Mouse (Mus musculus) gastrocnemius, postnatal 14 days (tissue): ENCODE data around the gene Gm20538. TPM values are rescaled to one million over a fixed set of nuclear protein-coding genes. Genes with fewer than 3 reads are reported as not detected.

Source experiments
- DNase-seq: peaks from one replicate; pipeline ENCODE4 v3.0.0; 2021; ENCODE audit warnings: mixed read lengths
- intact Hi-C: fragments of 180-260 bp; cut with DNase I; formaldehyde crosslinking; loops from one replicate; pipeline ENCODE4 v1.15.1; 2025; ENCODE audit warnings: low total_unique reads
- total RNA-seq, 2 experiments: library from RNA; stranded (reverse); gene quantifications; 2 replicates each; pipeline ENCODE4 v1.2.3; 2021

Gene Gm20538
- total RNA-seq, 2 experiments from 2014 or later: not detected

GRCm38 (mm10) chr19:44542694-44543178 is 9.9 kb downstream of the Gm20538 start:
- intact Hi-C loops: no loop called here

GRCm38 (mm10) chr19:44537416-44537815 is 15.2 kb downstream of the Gm20538 start:
- intact Hi-C loops: loop anchor here (5.0 kb wide), 1 partner anchor 165 kb away; no protein-coding TSS in a partner anchor

More at GRCm38 (mm10) chr19:44542694-44543178, 9.9 kb downstream of the Gm20538 start:
- DNase-seq: no peak

GRCm38 (mm10) chr19:44535376-44535775 is 17.3 kb downstream of the Gm20538 start:
- DNase-seq: no peak
- intact Hi-C loops: loop anchor here (5.0 kb wide), 1 partner anchor 163 kb away; no protein-coding TSS in a partner anchor

More at GRCm38 (mm10) chr19:44537416-44537815, 15.2 kb downstream of the Gm20538 start:
- peak; percentile 27 for DNase-seq

- intact Hi-C loops: loop anchor here (5.0 kb wide), 1 partner anchor 43 kb away; no protein-coding TSS in a partner anchor
- no peak for DNase-seq
Measured at GRCm38 (mm10) chr19:44530018-44530417, 22.6 kb downstream of the Gm20538 start.

DNA sequence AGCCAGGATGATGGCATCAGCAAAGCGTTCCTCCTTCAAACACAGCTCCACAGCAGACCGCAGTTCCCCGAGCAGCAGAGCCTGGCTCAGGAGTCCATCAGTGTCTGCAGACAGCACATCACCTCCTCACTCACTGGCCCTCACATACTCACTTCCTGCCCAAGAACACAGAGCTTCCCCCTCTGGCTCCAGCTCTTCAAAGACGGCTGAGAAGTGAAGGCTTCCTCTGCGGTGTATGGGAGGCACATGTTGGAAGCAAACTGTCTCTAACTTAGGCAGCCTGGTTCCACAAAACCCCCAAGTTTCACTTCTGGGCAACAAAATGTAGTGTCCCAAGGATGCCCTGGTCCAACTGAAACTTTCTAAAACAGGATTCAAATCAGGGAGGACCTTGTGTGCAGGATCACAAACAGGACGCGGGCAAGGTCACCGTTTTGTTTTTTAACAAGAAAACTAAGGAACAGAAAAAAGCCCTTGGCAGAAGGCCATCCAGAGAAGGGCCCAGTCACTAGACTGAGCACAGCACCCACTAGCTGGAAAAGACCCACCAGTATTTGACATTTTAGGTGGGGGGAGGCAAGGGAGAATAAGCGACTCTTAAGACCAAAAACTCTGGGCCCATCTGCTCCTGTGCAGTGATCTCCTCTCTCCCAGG is 27.0 kb downstream of the Gm20538 start:
- DNase-seq: no peak
- intact Hi-C loops: no loop called here

- intact Hi-C loops: no loop called here
- peak; percentile 38 for DNase-seq
Measured at GRCm38 (mm10) chr19:44519152-44519551, 33.5 kb downstream of the Gm20538 start.

GRCm38 (mm10) chr19:44517996-44518768 is 34.4 kb downstream of the Gm20538 start:
- no peak for DNase-seq
- intact Hi-C loops: no loop called here

GRCm38 (mm10) chr19:44515769-44516168 is 36.9 kb downstream of the Gm20538 start:
- intact Hi-C loops: no loop called here
- no peak for DNase-seq

DNA sequence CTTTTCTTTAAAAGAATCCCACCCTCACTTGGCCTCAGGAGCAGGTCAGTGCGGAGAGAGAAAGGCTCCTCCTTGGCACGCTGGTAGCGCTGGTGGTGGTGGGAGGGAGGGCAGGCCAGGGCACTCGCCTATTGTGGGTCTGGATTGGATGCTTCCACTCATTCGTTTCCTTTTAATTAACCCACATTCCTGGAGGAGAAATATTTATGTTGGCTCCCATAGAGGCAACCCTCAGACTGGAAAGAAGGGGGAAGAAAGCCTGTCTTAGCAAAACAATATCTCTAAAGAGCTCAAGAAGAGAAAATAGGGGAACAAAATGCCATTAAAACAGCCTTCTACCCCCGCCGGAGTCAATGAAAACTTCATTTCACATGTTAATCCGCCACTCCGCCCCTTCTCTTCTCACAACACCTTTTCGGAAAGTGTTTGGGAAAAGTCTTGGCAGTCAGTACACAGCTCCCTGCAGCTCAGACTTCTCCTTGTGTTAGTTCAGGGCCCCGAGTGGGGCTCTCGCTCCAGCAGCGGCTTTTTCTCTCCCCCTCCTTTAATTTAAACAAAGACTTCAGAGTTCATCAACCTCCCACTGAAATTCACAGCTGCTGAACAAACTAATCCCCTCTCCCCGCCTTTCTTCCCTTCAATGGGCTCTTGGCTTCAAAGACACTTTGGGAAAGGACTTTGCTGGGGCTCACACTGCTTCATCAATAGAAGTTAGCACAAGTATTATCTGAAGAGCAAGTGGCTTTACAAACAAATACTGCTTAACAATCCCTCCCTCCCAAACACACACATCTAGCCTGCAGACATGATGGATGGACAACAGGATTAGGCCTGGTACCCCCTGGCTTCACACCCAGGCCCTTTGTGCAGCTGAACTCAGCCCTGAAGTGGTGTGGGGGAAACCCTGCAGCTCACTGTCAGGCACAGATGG is 37.8 kb downstream of the Gm20538 start:
- intact Hi-C loops: no loop called here
- no peak for DNase-seq

- intact Hi-C loops: no loop called here
- no peak for DNase-seq
Measured at GRCm38 (mm10) chr19:44513921-44514482, 38.6 kb downstream of the Gm20538 start.

DNA sequence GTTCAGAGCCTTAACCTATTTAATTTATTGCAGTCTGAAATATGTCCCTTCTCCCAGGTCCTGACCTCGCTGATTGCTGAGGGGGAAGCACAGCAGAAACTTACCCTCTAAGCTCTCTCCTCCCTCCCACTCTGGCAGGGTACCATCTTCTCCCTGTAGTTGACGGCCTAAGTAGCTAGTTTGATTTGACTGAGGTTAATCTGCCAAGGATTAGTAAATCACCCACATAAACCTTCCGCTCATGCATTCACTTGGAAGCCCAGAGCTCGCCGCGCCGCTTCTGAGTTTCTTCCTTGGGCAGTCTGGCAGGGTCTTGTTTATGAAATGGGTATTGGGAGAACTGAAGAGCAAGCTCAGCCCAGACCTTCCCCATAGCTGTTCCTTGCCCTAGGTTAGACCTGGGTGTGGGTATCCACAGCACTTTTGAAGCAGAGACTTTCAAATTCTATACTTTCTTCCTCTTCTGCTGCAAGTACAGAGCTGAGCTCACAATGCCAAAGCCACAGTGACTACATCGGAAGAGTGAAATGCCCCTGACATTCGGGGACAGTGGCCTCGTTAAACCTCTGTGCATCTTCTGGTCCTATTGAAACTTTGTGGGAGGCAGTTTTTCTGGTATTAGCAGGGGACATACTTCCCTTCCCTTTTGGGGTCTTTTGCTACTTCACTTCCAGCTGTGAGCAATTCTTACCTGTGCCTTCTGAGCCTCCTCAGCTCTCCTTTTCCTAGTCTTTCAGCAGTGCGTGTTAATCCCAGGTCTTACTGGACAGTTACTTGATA is 39.4 kb downstream of the Gm20538 start:
- intact Hi-C loops: no loop called here
- DNase-seq: no peak

DNA sequence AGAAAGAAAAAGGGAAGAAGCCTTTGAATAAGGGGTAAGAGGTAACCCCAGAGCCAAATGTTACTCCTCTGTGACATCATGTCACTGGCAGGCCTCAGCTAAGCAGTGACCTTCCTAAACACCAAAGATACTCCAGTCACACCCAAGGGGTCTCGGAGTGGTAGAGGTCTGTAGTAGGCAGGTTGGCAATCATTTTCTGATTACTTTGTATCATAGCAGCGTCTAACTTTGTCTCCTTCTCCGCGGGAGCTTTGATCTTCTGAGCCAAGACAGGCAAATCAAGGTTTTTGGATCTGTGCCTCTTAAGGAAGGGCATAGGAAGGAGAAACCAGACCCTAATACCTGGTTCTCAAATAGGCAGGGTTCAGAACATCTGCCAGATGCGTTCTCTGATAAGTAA is 40.0 kb downstream of the Gm20538 start:
- no peak for DNase-seq
- intact Hi-C loops: no loop called here

DNA sequence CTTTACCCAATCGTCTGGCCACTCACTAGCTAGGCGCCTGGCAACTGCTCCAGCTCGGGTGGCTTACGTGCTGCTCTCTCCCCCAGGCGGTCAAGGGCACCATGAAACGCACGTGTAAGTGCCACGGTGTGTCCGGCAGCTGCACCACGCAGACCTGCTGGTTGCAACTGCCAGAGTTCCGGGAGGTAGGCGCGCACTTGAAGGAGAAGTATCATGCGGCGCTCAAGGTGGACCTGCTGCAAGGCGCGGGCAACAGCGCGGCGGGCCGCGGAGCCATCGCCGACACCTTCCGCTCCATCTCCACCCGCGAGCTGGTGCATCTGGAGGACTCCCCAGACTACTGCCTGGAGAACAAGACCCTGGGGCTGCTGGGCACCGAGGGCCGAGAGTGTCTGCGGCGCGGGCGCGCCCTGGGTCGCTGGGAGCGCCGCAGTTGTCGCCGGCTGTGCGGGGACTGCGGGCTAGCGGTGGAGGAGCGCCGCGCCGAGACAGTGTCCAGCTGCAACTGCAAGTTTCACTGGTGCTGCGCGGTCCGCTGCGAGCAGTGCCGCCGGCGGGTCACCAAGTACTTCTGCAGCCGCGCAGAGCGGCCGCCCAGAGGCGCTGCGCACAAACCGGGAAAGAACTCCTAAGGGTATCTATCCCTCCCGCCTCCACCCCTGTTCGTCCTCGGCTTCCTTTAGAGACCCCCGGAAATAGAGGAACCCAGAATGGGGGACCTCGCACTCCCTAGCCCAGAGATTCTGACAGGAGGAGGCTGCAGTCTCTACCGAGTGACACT is 41.0 kb downstream of the Gm20538 start:
- peak; percentile 14 for DNase-seq
- intact Hi-C loops: no loop called here

DNA sequence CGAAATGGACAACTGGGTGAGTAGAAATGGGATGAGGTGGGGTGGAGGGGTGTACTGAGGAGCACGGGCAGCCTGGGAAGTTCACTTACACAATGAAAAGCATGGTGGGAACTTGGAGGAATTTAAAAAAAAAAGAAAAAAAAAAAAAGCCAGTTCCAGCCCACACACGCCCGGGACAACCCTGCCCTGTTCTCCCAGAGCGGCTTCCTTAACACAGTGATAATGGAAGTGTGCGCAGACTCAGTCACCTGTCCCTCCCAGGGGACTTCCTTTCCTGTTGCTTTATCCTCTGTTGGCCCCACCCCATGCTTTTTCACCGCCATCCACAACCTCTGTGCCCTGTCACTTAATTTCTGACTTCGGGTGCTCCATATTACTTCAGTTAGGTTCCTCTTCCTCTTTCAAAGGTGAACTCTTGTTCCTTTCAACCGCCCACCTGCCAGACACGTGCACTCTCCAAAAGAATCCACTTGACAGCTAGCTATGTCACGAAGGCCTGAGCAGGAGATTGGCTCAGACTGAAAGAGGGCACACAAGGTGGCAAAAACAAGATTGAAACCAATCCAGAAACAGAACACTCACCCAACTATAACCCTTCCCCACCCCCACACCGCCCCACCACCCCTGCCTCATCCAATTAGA is 42.0 kb downstream of the Gm20538 start:
- intact Hi-C loops: no loop called here
- DNase-seq: no peak

- peak; percentile 29 for DNase-seq
- intact Hi-C loops: no loop called here
Measured at GRCm38 (mm10) chr19:44502741-44503140, 49.9 kb downstream of the Gm20538 start.

GRCm38 (mm10) chr19:44501925-44502324 is 50.7 kb downstream of the Gm20538 start:
- intact Hi-C loops: no loop called here
- DNase-seq: no peak

GRCm38 (mm10) chr19:44500240-44500639 is 52.4 kb downstream of the Gm20538 start:
- intact Hi-C loops: no loop called here
- DNase-seq: no peak
